Mouse (Mus musculus): ENCODE data around the gene Phox2b. TPM values are rescaled to one million over a fixed set of nuclear protein-coding genes. Genes with fewer than 3 reads are reported as not detected.

The Phox2b gene
- polyA plus RNA-seq (2017; shearing (Covaris generic)), result under 1 TPM in 1 of 3 experiments, not detected in 2; 0.24 TPM

- ATAC-seq, result no peak
Measured at GRCm38 (mm10) chr5:67098733-67099323, at the start of gene Phox2b. Gene Phox2b, minus strand, starts transcription at chr5:67099301.

GRCm38 (mm10) chr5:67142622-67143021 is 43.5 kb upstream of the Phox2b start:
- no peak for ATAC-seq

DNA sequence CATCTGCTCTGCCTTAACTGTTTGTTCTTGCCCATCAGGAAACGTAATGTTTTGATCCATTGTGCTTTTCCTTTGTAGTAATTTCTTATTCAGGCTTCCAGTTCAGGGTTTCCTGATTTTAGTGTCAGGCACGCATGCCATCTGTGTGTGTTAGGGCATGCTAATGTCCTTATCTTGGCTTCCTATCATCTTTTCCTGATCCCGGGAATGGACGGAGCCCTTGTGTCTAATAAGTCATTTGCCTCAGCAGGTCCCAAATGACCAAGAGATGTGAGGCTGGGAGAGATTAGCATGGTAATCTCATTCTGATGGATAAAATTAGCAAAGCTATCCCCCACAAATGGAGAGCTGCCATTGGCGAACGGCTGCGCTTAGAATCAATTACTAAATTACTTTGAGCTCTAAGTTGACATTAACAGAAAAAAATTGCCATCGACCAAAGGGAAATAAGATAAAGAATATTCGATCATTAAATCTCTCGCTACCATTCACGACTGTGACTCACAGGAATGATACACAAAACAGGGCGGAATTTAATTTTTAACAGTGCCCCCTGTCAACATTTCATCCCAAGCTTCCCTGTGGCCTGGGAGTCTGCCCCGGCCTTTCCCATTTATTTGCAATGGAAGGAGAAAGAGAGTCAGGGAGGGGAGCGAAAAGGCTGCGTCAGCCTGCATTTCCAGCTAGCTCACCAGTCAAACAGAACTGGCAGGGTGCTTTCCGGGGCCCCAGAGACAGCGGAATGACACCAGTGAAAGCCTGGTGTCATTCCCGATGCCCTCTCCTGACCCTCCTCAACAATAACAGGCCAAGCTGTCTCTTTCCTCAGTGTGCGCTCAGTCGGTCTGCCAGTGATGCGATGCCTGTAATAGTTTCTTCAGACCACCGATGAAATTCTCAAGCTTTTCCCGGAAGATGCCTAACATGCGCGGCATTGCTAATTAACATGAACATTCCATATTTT is 40.2 kb upstream of the Phox2b start:
- no peak for ATAC-seq

DNA sequence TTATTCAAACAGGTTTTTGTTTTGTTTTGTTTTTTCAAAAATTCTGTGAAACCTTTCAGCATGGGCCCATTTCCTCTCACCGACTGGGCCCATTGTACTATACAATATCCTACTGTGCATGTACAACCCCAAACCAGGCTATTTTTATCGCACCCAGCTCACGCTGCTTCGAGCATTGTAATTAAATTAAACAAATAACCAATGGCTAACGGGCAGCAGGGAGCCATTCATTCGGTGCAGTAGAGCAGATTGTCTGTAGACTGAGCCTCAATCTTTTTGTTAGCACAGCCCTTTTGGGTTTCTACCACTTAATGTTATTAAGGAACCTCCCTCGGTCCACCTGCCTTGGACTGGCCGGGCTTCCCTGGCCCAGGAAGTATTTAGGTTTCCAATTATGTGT is 39.5 kb upstream of the Phox2b start:
- no peak for ATAC-seq

- ATAC-seq, result no peak
Measured at GRCm38 (mm10) chr5:67134698-67135097, 35.6 kb upstream of the Phox2b start.

DNA sequence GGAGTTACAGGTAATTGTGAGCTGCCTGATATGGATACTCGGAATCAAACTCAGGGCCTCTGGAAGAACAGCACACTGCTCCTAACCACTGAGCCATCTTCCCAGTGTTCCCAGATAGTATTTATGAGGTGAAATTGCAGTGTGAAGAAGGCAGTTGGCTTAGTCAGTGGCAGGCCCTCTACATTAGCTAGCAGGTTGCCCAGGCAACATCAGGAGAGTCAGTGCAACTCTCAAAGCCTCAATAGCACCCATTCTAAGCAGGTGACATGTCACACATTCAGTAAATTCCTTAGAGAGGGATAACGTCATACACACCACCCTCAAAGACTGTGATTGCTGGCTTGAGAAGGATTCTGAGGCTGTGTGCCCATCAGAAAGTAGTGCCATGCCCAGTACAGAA is 32.6 kb upstream of the Phox2b start:
- ATAC-seq, result no peak

GRCm38 (mm10) chr5:67106261-67106660 is 7.2 kb upstream of the Phox2b start:
- ATAC-seq, result no peak

GRCm38 (mm10) chr5:67103016-67103415 is 3.9 kb upstream of the Phox2b start:
- ATAC-seq, result no peak

GRCm38 (mm10) chr5:67101793-67102600 is 2.9 kb upstream of the Phox2b start:
- ATAC-seq, result no peak

DNA sequence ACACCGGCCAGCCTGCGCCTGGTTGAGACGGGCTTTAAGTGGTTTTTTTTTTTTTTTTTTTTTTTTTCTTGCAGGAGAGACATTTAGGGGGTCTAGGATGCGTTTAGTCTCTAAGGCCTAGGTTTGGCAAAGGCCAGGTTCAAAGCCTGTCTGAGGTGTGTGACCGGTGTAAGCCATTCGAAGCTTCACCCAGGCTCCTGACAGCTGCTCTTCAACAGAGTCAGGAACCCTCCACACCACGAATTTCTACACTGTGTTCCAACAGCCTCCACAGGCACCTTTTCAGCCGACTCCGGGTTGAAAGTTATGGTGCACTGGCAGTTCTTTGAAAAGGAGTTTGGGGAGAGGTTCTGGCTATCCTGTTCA is 2.3 kb upstream of the Phox2b start:
- no peak for ATAC-seq

GRCm38 (mm10) chr5:67100564-67101394 is 1.7 kb upstream of the Phox2b start:
- no peak for ATAC-seq

GRCm38 (mm10) chr5:67099393-67100271 is 531 bp upstream of the Phox2b start:
- ATAC-seq, result no peak

- ATAC-seq, result no peak
Measured at GRCm38 (mm10) chr5:67098051-67098732, 909 bp downstream of the Phox2b start.

DNA sequence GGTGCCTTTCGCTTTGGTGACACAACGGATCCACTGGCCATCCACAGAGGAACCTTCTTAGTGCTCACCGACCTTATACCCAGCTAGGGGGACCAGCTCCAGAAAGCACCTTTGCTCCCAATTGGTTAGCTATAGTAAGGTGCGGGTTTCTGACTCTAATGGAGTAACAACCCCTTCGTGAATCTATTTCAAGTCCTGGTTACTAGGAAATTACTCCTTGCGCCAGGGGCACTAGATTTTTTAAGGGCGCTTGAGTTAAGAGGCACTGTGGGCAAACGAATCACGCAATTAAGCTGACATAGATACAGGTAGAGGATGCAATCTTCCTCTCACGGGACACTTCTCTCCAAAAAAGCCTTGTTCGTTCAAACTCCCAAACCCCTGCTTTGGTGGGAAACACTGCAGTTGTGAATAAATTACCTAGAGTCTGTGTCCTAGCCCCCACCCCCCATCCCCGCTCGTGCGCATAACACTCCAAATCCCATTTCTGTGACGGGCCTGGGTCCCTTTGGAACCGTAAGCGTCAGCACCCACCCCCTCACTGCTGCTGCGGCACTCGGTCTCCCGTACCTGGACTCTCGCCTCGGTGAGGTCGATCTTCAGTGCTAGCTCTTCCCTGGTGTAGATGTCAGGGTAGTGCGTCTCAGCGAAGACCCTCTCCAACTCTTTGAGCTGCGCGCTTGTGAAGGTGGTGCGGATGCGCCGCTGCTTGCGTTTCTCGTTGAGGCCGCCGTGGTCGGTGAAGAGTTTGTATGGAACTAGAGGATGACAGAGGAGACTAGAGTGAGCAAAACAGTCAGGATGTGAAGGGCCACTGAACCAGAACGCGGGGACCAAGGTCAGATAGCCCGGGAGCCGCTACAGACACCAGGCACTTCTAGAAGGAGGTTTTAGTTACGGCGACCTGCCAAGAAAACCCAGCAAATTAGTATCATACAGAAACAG is 1.7 kb downstream of the Phox2b start:
- ATAC-seq, result no peak

DNA sequence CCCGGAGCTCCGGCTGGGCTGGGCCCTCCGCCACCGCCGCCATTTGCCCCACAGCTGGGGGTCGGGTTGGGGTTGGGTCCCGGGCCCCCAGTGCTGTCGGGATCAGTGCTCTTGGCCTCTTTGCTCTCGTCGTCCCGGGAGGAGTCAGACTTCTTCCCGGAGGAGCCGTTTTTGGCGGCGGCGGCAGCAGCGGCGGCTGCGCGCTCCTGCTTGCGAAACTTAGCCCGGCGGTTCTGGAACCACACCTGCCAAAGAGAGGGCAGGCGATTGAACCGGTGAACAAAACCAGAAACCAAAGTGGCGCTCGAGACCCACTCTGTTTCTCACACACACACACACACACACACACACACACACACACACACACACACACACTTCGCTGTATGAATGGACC is 2.7 kb downstream of the Phox2b start:
- ATAC-seq, result no peak

DNA sequence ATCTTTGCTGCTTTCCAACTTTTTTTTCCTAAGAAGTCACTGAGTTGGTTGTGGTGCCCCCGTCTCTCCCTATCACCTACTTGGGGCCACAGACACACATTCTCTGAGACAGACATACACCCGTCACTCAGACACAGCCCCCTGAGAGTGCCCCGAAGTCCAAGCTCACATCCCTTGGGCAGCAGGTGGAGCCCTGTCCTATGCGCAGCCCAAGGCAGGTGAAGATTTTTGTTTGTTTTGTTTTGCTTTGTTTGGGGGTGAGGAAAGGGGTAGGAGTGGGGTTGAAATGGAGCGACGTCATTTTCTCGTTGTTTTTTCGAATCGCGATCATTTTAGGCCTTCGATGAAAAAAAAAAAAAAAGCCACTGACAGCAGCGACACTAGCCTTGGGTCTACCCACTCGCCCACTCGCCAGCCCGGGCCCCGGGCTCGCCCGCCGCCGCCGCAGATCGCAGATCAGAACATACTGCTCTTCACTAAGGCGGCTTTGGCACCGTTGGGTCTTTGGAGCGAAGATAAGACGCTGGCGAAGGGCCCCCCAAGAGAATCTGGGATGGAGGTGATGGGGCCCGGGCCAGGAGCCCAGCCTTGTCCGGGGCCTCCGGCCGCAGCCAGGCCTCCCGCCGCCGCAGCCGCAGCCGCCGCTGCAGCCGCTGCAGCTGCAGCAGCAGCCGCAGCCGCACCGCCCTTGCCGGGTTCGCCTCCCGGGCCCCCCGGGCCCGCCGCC is 3.3 kb downstream of the Phox2b start:
- ATAC-seq, result no peak

- no peak for ATAC-seq
Measured at GRCm38 (mm10) chr5:67095153-67095552, 3.9 kb downstream of the Phox2b start.

DNA sequence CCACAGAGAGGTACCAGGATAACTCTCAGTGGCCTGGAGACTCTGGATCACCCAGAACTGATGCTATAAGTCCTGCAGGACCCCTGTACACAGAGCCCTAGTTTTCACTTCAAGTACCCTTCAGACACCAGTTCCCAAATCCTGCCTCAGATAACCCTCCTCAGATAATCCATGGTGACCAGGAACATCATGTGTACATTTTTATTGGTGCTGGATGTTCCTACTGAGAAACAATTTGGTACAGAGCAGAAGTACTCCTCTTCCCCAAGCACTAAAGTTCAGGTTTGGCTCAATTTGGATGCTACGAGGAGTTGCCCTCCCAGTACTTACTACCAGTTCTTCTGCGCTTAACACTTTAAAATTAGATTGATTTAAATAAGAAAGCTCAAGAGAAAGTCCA is 5.1 kb downstream of the Phox2b start:
- no peak for ATAC-seq

- no peak for ATAC-seq
Measured at GRCm38 (mm10) chr5:67091766-67092165, 7.3 kb downstream of the Phox2b start.
